Mouse (Mus musculus) cerebellum, postnatal 36 days (tissue): ENCODE results near the gene Dnaja1.

Source experiments
- DNase-seq, 2 experiments: peaks; one replicate each; pipeline ENCODE4 v3.0.0; 2021 to 2022; ENCODE audit warnings: mixed read lengths in 2 of 2

Dnaja1 gene

DNA sequence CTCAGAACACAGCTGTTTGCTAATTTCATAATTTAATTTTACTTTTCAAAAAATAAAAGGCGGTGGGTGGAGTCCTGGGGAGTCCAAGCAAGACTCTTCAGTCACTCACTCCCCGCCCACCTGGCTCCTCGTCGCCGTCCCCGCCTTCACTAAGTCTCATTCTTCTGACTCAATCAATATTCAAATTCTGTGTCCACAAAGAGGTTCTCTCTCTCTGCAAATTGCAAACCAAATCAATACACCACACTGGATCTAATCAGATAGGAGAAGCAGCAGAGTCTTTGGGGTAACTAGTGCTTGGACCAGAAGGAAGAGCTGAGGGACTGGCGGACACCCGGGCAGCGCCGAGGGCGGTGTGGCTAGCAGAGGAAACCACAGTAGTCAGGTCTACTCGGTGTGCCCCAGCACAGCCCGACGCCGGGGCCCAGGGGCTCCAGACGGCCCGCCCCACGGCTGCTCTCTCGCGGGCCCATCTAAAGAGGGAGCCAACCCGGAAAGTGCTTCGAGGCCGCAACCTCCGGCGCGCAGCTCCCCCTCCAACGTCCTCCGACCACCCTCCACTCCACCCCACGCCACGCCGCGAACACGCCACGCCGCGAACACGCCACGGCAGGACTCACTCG lies 35.3 kb downstream of the Dnaja1 start:
- DNase-seq = no peak

DNA sequence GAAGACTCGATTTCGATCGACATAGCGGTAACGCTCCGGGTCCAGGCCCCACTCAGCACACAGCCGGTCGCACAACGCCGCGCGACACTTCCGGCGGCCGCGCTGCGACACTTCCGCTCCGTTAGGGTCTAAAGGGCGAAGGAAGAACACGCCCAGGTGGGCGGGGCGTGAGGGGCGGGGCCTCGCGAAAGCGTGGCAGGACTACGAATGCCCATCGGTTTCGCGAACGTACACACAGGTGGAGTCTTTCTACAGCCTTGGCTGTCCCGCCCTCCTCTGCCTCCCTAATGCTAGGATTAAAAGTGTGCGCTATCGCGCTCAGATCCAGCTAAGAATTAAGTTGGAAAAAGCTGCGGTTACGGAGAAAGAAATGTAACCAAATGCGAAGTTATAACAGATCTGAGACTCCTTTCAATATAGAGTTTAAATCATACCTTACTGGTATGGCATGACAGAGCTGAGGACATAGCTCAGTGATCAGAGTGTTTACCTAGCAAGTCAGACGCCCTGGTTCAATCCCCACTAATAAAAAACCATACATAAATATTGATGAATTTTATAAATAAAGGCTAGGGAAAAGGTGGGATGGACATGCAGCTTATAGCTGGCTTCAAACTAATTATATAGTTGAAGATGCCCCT lies 36.0 kb downstream of the Dnaja1 start, which contains the start of gene Smu1:
TSS of gene Smu1 (minus strand) at position 144 of the 641 bp plus-strand sequence.
- peak; percentile 97 to 99 for DNase-seq

DNA sequence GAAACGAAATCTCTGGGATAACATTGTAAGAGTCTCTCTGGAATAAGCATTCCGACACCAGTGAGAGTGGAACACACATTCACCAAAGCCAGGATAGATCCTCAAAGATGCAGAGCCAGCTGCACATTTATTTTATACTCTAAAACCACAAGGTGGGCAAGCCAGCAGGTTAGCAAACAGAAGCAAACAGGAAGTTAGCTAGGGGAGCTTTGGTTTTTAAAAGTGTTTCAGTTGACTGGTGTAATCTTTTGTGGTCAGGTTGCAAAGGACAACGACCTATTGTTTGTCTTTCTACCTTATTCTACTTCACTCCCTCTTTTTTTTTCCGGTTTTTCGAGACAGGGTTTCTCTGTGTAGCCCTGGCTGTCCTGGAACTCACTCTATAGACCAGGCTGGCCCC lies 37.9 kb downstream of the Dnaja1 start:
- DNase-seq = no peak

DNA sequence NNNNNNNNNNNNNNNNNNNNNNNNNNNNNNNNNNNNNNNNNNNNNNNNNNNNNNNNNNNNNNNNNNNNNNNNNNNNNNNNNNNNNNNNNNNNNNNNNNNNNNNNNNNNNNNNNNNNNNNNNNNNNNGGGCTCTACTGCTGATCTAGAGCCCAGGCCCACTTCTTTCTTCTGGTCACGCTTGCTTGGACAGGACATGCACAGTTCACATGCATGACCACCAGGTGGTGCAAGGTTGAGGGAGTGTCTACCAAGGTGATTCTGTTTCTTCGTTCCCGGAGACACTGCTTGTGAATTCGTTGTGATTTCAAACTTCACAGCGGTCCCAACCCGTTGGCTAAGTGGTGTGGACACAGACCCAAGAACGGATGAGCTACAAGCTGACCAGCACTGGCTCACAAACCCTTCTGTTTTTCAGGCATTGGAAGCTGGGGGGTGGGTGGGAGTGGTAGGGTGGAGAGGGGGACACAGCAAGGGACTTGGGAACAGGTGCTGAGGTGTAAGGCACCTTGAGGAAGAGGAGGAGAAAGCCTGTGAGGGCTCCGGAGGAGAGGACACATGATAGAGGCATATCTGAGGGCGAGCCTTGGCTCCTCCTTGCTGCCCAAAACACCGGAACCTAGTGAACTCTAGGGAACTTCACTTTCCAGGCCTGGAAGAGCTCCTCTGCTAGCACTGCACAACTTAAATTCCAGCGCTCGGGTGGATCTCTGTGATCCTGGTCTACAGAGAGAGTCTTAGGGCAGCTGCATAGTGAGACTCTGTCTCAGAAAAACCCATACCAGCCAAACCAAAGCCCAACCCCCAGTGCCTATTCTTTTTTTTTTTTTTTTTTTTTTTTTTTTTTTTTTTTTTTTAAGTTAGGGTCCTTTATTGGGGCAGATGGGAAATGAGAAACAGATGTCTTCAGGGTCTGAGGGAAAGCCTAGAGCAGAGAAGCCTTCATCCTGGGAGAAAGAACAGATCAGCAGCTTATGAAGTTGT lies 52.6 kb downstream of the Dnaja1 start:
- peak; percentile 63 to 66 for DNase-seq

DNA sequence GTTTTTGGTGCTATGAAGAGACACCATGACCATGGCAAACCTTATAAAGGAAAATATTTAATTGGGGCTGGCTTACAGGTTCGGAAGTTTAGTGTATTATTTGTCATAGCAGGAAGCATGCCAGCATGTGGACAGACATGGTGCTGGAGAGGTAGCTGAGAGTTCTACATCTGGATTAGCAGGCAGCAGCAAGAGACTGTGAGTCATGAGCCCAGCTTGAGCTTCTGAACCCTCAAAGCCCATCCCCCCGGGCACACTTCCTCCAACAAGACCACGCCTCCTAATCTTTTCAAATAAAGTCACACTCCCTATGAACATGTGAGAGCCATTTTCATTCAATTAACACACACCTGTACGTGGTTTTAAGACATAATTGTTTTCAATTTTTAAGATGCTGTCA lies 54.5 kb downstream of the Dnaja1 start:
- no peak for DNase-seq

DNA sequence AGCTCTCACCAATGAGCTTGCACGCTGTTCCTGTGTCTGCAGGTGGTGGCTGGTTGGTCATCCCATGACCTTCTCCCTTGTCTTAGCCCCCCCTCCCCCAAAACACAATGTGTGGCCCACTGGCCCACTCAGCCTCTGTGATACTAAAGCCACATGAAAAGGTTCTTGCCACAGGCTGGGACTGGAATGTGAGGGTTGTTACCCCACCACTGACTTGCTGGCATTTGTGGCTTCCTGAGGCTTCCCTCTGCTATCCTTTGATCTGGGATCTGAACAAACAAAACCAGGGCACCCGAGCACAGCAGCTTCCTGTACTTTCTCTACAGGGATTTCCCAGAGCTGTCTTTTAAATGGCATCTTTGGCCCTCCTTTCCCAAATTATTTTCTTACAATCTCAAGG lies 55.2 kb downstream of the Dnaja1 start:
- DNase-seq = no peak

DNA sequence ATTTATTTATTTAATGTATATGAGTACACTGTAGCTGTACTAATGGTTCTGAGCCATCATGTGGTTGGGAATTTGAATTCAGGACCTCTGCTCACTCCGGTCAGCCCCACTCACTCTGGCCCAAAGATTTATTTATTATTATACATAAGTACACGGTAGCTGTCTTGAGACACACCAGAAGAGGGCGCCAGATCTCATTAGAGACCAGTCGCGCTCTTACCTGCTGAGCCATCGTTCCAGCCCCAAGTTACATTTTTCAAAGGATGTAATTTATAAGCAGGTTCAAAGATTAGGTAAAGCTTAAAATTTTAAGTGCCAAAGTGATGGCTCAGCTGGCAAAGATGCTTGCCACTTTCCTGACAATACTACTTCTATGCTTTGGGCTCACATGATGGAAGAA lies 56.7 kb downstream of the Dnaja1 start:
- no peak for DNase-seq

DNA sequence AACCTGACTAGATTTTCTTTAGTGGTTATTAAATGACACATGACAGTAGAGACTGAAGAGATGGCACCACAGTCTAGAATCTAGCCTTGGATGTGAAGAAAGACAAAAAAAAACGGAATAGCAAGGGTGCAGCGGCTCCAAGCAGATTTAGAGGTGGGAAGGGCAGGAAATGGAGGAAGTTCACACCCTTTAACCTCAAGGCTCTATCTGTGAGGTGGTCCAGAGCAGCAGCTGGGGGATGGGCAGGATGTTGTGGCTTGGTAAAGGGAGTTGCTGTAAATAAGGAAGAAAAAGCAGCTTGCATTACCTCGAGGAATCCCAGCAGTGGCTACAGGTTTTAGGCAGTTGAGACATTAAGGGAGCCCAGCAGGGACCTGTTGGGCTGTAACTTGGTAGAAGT lies 59.2 kb downstream of the Dnaja1 start:
- no peak for DNase-seq

DNA sequence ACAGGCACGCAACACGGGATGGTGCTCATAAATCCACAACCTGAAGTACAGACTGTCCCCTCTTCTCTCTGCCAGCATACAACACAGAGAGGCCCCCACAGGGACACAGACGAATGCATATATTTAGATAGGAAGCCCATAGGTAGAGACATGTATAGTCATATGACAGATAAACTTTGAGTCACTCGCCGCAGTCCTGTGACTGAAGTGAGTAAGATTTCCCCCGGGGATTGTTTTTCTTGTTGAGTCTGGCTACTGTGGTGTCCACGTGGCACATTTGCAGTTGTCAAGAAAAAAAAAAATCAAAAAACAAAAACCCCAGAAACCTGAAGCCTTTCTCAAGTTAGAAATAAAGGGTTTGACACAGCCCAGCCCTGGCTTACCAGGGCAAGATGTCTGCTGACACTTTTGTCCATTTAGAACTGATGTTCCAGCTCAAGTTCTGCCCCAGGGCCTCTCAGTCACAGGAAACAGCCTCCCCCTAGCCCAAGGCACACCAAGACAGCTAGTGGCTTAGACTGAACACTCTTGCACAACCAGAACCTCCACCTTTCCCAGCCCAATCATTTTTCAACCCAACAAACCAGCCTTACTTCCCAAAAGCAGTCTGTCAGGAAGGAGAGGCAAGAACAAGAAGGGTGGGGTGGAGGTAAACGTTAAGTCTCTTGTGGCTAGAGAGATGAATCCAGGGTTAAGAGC lies 60.0 kb downstream of the Dnaja1 start:
- DNase-seq = no peak

DNA sequence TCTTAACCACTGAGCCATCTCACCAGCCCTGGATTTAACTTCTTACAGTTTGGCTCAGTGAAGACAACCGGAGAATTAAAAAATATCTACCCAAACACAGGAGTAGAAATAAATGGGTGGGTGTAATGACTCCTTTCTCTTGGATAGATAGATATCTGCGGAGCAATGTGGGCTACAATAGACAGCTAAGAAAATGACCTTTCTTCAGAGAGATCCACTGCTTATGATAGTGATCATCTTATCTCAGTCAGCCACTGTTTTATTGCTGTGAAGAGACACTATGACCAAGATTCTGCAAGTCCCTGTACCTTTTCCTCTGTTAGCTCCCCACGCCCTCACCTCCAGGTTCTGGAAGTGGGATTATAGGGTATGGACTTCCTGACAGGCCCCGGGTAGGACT lies 61.1 kb downstream of the Dnaja1 start:
- no peak for DNase-seq

DNA sequence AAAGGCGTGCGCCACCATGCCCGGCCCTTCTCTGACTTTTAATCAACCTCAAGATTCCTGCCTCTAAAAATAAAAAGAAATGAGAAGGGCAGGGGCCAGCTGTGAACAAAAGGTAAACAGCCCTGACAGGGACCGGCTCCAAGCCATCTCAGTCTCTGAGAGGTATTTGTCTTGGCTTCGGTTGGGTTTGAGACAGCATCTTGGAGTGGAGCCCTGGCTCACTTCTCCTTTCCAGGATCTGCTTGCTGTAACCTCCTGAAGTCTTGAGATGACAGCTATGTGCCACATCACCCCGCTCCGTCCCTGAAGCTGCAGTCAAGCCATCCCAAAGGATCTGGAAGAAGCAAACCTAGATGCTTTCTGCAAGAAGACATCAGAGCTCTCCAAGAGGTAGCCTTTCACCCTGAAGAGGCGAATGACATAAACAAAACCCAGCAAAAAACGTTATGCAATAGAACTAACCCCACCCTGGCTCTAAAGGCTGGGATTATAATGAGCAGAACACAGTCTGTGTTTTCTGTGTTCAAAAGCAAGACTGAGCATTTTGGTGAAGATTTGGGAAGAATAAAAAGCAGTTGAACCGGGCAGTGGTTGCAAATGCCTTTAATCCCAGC lies 62.7 kb downstream of the Dnaja1 start:
- DNase-seq = no peak

DNA sequence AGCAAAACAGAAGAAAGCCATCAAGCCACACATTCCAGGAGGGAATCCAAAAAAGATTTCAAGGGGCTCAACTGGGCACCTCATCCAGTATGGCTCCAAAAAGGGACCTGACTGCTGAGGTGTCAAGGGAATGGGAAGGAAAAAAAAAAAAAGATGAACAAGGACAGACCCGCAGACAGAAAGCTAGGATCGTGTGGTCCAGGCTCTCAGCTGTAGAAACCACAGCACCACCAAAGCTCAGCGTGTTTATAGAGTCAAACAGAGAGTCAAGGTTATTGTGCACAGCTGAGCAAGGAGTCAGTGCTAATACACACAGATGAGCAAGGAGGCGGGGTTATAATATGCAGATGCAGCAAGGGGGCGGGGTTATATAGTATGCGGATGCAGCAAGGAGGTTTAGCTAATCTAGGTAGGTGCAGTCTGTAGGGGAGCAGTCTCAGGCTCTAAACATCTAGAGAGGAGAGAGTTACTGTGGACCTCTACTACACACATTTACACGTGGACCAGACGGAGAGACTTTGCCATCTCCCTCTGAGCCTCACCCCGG lies 63.7 kb downstream of the Dnaja1 start:
- DNase-seq = no peak

DNA sequence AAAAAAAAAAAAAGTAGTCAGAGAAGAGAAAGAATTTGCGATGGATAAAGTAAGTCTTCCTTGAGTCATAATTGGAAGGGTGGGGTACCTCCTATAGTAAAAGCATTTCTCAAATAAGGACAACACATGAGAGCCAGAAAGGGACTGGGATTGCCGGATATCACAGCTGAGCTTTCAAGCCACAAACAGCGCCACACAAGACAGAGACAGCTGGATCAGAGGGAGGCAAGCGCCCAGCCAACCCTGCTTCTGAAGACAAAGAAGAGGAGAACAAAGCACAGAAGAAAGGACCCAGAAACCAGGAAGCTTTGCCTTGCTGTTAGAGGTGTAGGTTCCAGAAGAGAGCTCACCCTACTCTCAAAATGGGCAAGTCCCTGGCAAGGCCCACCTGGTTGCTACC lies 64.6 kb downstream of the Dnaja1 start:
- DNase-seq = no peak
